31 mouse cellular contexts compared by ENCODE assay signal in genomic region chr2:164382971-164383370, GRCm38 (mm10). TPM values are rescaled to one million over a fixed set of nuclear protein-coding genes. Genes with fewer than 3 reads are reported as not detected.
DNase-seq lines count a peak whose midpoint lies in the region; ATAC-seq and TF ChIP-seq lines count a peak whose summit lies in the region.
"Had no signal": no experiment of that assay in that cellular context is flagged by ENCODE, and none has a peak within 500 bp of the region (broad histone marks: within the 10 kb centered on the region; RNA-seq: fewer than 3 reads in every experiment).

No protein-coding gene starts in this region.

- no peak for ATAC-seq in Patski
- ATAC-seq: CD4-positive, CD25-positive, alpha-beta regulatory T cell, adult 4 months; forebrain, embryonic 14.5 days; forebrain, embryonic 16.5 days had no signal

- intact Hi-C loops in gastrocnemius, postnatal 36 days (cut with DNase I) = no loop called here

- POLR2A ChIA-PET in Patski (lab: Charles Lee) = interaction anchor here (1.1 kb wide), 1 partner anchor 17 kb away, joined by 3 read pairs; no protein-coding TSS in a partner anchor

- TF ChIP-seq CTCF in Patski (IDR thresholded peaks at IDR 0.05) = no peak

- CTCF ChIA-PET in Patski (lab: Charles Lee) = interaction anchor here (1.3 to 1.8 kb wide), 2 partner anchors 18 to 26 kb away, joined by 3 to 4 read pairs; no protein-coding TSS in a partner anchor

- peak; percentile 48 for DNase-seq in adrenal gland, adult 2 months
- no peak for DNase-seq in adrenal gland, adult 18-20 months (ENCODE audit: low spot score in 2 of 2)
- peak; percentile 21 for DNase-seq in adrenal gland, postnatal 14 days
- no peak for DNase-seq in adrenal gland, postnatal 4 days (ENCODE audit: low spot score in 2 of 2)
- DNase-seq in 3T3-L1 (ENCODE audit: low read depth, low spot score) (peak; percentile 52), Patski (ENCODE audit: low read depth, low spot score) (peak; percentile 51)
- DNase-seq in gastrocnemius, postnatal 36 days = no peak
- no peak for DNase-seq in kidney, postnatal 36 days
- DNase-seq: adrenal gland, postnatal 25 days; B cell, adult 2 months; cerebellum, adult 11 months; cerebellum, adult 18-20 months; cerebellum, adult 8-10 months; cerebellum, adult 9-11 months; cerebellum, postnatal 14 days; cerebellum, postnatal 36 days; embryo, embryonic 11 days had no signal

- no peaks in the 10 kb centered on the region for H3K27me3 ChIP-seq in Patski

- in situ Hi-C loops in Patski (cut with MboI; ENCODE audit: low pct_unique_long_range_greater_than_20kb) = loop anchor here (10.0 kb wide), 2 partner anchors 248 to 278 kb away; no protein-coding TSS in a partner anchor

RNA-seq across cellular contexts. Expression of gene Slpi, which starts 5.9 kb away (rescaled TPM):
- 10 to 100 TPM; 19.3 to 36.0 TPM for total RNA-seq in adrenal gland, adult 2 months (2021)
- polyA plus RNA-seq in adrenal gland, adult 2 months (2012; rRNA removed) = 5.7 and 8.5 TPM in 2 replicates
- 10 to 100 TPM; 21.8 to 45.7 TPM for total RNA-seq in adrenal gland, adult 18-20 months (2021)
- 9.2 and 9.3 TPM in 2 replicates for total RNA-seq in adrenal gland, postnatal 14 days (2021)
- 1 to 10 TPM; 7.8 to 9.0 TPM for total RNA-seq in adrenal gland, postnatal 4 days (2021)
- 149 TPM for polyA plus RNA-seq in Patski (2021)
- 1 to 10 TPM in 1 of 2 experiments, not detected in 1; 1.1 TPM for total RNA-seq in gastrocnemius, postnatal 36 days (2021)
- total RNA-seq: G1E had no signal
- polyA plus RNA-seq: erythroblast, embryonic 14.5 days; forebrain, embryonic 14.5 days; forebrain, embryonic 16.5 days; G1E had no signal

RNA-seq across cellular contexts. Expression of gene Rbpjl, which starts 20.0 kb away (rescaled TPM):
- not detected for total RNA-seq in adrenal gland, adult 2 months (2021)
- polyA plus RNA-seq in adrenal gland, adult 2 months (2012; rRNA removed) = not detected in 2 replicates
- total RNA-seq in adrenal gland, adult 18-20 months (2021) = not detected
- not detected in 2 replicates for total RNA-seq in adrenal gland, postnatal 14 days (2021)
- 10 to 100 TPM in 1 of 2 experiments, under 1 TPM in 1; 0.14 to 14.6 TPM for total RNA-seq in adrenal gland, postnatal 4 days (2021)
- 0.06 TPM for polyA plus RNA-seq in Patski (2021)
- not detected for total RNA-seq in gastrocnemius, postnatal 36 days (2021)
- total RNA-seq: adrenal gland, postnatal 25 days; common myeloid progenitor, adult 5-6 weeks had no signal
- polyA plus RNA-seq: CD4-positive, CD25-positive, alpha-beta regulatory T cell, adult 4 months; embryonic facial prominence, embryonic 11.5 days; erythroblast, embryonic 14.5 days; forebrain, embryonic 10.5 days; forebrain, embryonic 14.5 days; G1E had no signal

RNA-seq across cellular contexts. Expression of gene Matn4, which starts 22.0 kb away (rescaled TPM):
- 1 to 10 TPM in 1 of 2 experiments, under 1 TPM in 1; 0.17 to 1.8 TPM for total RNA-seq in adrenal gland, adult 2 months (2021)
- 1.0 TPM in 2 replicates for polyA plus RNA-seq in adrenal gland, adult 2 months (2012; rRNA removed)
- 1 to 10 TPM in 1 of 2 experiments, under 1 TPM in 1; 0.76 to 1.7 TPM for total RNA-seq in adrenal gland, adult 18-20 months (2021)
- total RNA-seq in adrenal gland, postnatal 14 days (2021) = 1.7 and 2.3 TPM in 2 replicates
- total RNA-seq in adrenal gland, postnatal 4 days (2021) = 1 to 10 TPM; 4.7 to 4.9 TPM
- 0.10 TPM for polyA plus RNA-seq in Patski (2021)
- 1 to 10 TPM; 1.5 to 1.7 TPM for total RNA-seq in gastrocnemius, postnatal 36 days (2021)
- total RNA-seq: CH12.LX; common myeloid progenitor, adult 5-6 weeks had no signal
- polyA plus RNA-seq: CD4-positive, CD25-positive, alpha-beta regulatory T cell, adult 4 months; erythroblast, embryonic 14.5 days; forebrain, embryonic 10.5 days; G1E had no signal

RNA-seq across cellular contexts. Expression of gene Svs5, which starts 50.4 kb away (rescaled TPM):
- 1 to 10 TPM; 1.5 to 1.7 TPM for total RNA-seq in adrenal gland, adult 2 months (2021)
- not detected in 2 replicates for polyA plus RNA-seq in adrenal gland, adult 2 months (2012; rRNA removed)
- total RNA-seq in adrenal gland, adult 18-20 months (2021) = 1 to 10 TPM; 1.6 to 3.7 TPM
- 0.70 and 0.98 TPM in 2 replicates for total RNA-seq in adrenal gland, postnatal 14 days (2021)
- under 1 TPM in 1 of 2 experiments, not detected in 1; 0.71 TPM for total RNA-seq in adrenal gland, postnatal 4 days (2021)
- polyA plus RNA-seq in Patski (2021) = not detected
- total RNA-seq in gastrocnemius, postnatal 36 days (2021) = not detected
- total RNA-seq: CH12.LX; common myeloid progenitor, adult 5-6 weeks; G1E had no signal
- polyA plus RNA-seq: brain, embryonic 14.5 days; CD4-positive, CD25-positive, alpha-beta regulatory T cell, adult 4 months; embryonic facial prominence, embryonic 11.5 days; embryonic facial prominence, embryonic 13.5 days; embryonic facial prominence, embryonic 15.5 days; erythroblast, embryonic 14.5 days; forebrain, embryonic 10.5 days; forebrain, embryonic 12.5 days; forebrain, embryonic 14.5 days; forebrain, embryonic 16.5 days; frontal cortex, adult 2 months; G1E had no signal

Comparison
In these comparisons a context has a peak if more than half of its experiments do, and no peak if none do; other contexts are left out.
1. DNase-seq: peak in adrenal gland, adult 2 months (single experiment), adrenal gland, postnatal 14 days (single experiment), 3T3-L1 (single experiment) and Patski (single experiment); none in adrenal gland, adult 18-20 months (0 of 2), adrenal gland, postnatal 4 days (0 of 2), gastrocnemius, postnatal 36 days (0 of 2) and kidney, postnatal 36 days (0 of 2).